Mouse (Mus musculus): ENCODE data around the gene Gm13283. TPM values are rescaled to one million over a fixed set of nuclear protein-coding genes. Genes with fewer than 3 reads are reported as not detected.
"Not testable (repeated sequence)": the region's sequence is repeated elsewhere in the genome, so short reads cannot be mapped to it uniquely, and the experiment has no call there.

Gm13283 gene
- polyA plus RNA-seq, 1 experiment from 2014 or later, result not detected

GRCm38 (mm10) chr4:88805231-88805630 lies 45.3 kb downstream of the Gm13283 start, which contains the start of gene Gm13288:
TSS of gene Gm13288 (plus strand) at chr4:88805531.
- peak within 1 kb of the TSS; percentile 30 for H3K4me3 ChIP-seq
- H3K9me3 ChIP-seq; H3K9ac ChIP-seq (replicated peaks); H3K27me3 ChIP-seq; H3K27ac ChIP-seq (replicated peaks); H3K36me3 ChIP-seq; ATAC-seq (replicated peaks); H3K4me1 ChIP-seq: not testable (repeated sequence)
- peak within 1 kb of the TSS; percentile 42 for H3K4me2 ChIP-seq (replicated peaks)
- no CpG with 5 or more reads among the region's 8 CpGs for WGBS

DNA sequence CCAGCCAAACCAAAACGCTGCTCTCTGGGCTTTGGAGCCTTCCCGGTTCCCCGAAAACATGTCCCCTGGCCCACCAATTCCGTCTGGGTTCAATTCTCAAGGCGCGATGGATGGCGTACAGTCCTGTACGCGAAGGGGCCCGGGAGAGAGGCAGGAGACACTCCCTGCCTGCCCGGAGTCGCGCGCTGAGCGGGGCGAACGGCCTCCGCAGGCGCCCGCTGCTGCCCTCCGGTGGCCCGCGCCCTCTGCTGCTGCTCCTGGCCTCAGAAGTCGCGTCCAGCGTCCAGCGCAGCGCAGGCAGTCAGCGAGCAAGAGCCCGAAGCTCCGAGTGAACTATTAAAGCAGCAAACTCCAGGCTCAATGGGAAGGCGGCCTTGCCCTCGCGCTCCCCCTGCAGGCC lies 45.8 kb downstream of the Gm13283 start:
- not testable (repeated sequence) for H3K27ac ChIP-seq (replicated peaks); ATAC-seq (replicated peaks); H3K36me3 ChIP-seq; H3K9ac ChIP-seq (replicated peaks); H3K27me3 ChIP-seq; H3K9me3 ChIP-seq; H3K4me1 ChIP-seq
- Histone ChIP-seq H3K4me3 (peak overlapping the region; percentile 30), H3K4me2 (replicated peaks) (peak overlapping the region; percentile 42)
- 0% methylated on average over 1 of the region's 34 CpGs for WGBS

Other genes with a start within 250 kb of the Gm13283 start
- not detected in 2 replicates for gene Ifnb1, start 237.3 kb upstream of the Gm13283 start, polyA plus RNA-seq (2015; fragmentation: Nextera tagmentation; extraction: Ambion mirVana)
- not detected in 2 replicates for gene Ifna15, start 201.9 kb upstream of the Gm13283 start, polyA plus RNA-seq (2015; fragmentation: Nextera tagmentation; extraction: Ambion mirVana)
- gene Ifna14, start 188.3 kb upstream of the Gm13283 start, polyA plus RNA-seq (2015; fragmentation: Nextera tagmentation; extraction: Ambion mirVana), result not detected in 2 replicates
- gene Ifna9, start 167.7 kb upstream of the Gm13283 start, polyA plus RNA-seq (2015; fragmentation: Nextera tagmentation; extraction: Ambion mirVana), result not detected in 2 replicates
- gene Ifna12, start 156.7 kb upstream of the Gm13283 start, polyA plus RNA-seq (2015; fragmentation: Nextera tagmentation; extraction: Ambion mirVana), result not detected in 2 replicates
- gene C87499, start 125.7 kb upstream of the Gm13283 start, polyA plus RNA-seq (2015; fragmentation: Nextera tagmentation; extraction: Ambion mirVana), result not detected in 2 replicates
- gene Ifna13, start 115.7 kb upstream of the Gm13283 start, polyA plus RNA-seq (2015; fragmentation: Nextera tagmentation; extraction: Ambion mirVana), result not detected in 2 replicates
- not detected in 2 replicates for gene Ifna16, start 83.2 kb upstream of the Gm13283 start, polyA plus RNA-seq (2015; fragmentation: Nextera tagmentation; extraction: Ambion mirVana)
- gene Ifna2, start 76.2 kb upstream of the Gm13283 start, polyA plus RNA-seq (2015; fragmentation: Nextera tagmentation; extraction: Ambion mirVana), result not detected in 2 replicates
- not detected in 2 replicates for gene Ifnab, start 68.8 kb upstream of the Gm13283 start, polyA plus RNA-seq (2015; fragmentation: Nextera tagmentation; extraction: Ambion mirVana)
- gene Gm26566, start 38.3 kb upstream of the Gm13283 start, polyA plus RNA-seq (2015; fragmentation: Nextera tagmentation; extraction: Ambion mirVana), result 1.6 and 2.3 TPM in 2 replicates
- gene Klhl9, start 37.7 kb upstream of the Gm13283 start, polyA plus RNA-seq (2015; fragmentation: Nextera tagmentation; extraction: Ambion mirVana), result 117 and 128 TPM in 2 replicates
- not detected in 2 replicates for gene Gm13271, start 5.3 kb upstream of the Gm13283 start, polyA plus RNA-seq (2015; fragmentation: Nextera tagmentation; extraction: Ambion mirVana)
- gene Gm13290, start 13.7 kb downstream of the Gm13283 start, polyA plus RNA-seq (2015; fragmentation: Nextera tagmentation; extraction: Ambion mirVana), result not detected in 2 replicates
- not detected in 2 replicates for gene Gm13289, start 16.8 kb downstream of the Gm13283 start, polyA plus RNA-seq (2015; fragmentation: Nextera tagmentation; extraction: Ambion mirVana)
- gene Gm13272, start 19.7 kb downstream of the Gm13283 start, polyA plus RNA-seq (2015; fragmentation: Nextera tagmentation; extraction: Ambion mirVana), result not detected in 2 replicates
- gene Ifnz, start 22.0 kb downstream of the Gm13283 start, polyA plus RNA-seq (2015; fragmentation: Nextera tagmentation; extraction: Ambion mirVana), result 0.20 TPM in 1 of 2 replicates, not detected in the other
- gene Gm13276, start 25.6 kb downstream of the Gm13283 start, polyA plus RNA-seq (2015; fragmentation: Nextera tagmentation; extraction: Ambion mirVana), result not detected in 2 replicates
- gene Gm13277, start 28.5 kb downstream of the Gm13283 start, polyA plus RNA-seq (2015; fragmentation: Nextera tagmentation; extraction: Ambion mirVana), result not detected in 2 replicates
- not detected in 2 replicates for gene Gm13278, start 31.4 kb downstream of the Gm13283 start, polyA plus RNA-seq (2015; fragmentation: Nextera tagmentation; extraction: Ambion mirVana)
- not detected in 2 replicates for gene Gm13275, start 34.4 kb downstream of the Gm13283 start, polyA plus RNA-seq (2015; fragmentation: Nextera tagmentation; extraction: Ambion mirVana)
- not detected in 2 replicates for gene Gm13279, start 37.3 kb downstream of the Gm13283 start, polyA plus RNA-seq (2015; fragmentation: Nextera tagmentation; extraction: Ambion mirVana)
- not detected in 2 replicates for gene Gm13285, start 39.5 kb downstream of the Gm13283 start, polyA plus RNA-seq (2015; fragmentation: Nextera tagmentation; extraction: Ambion mirVana)
- not detected in 2 replicates for gene Gm13287, start 43.1 kb downstream of the Gm13283 start, polyA plus RNA-seq (2015; fragmentation: Nextera tagmentation; extraction: Ambion mirVana)
- gene Gm13288, start 45.4 kb downstream of the Gm13283 start, polyA plus RNA-seq (2015; fragmentation: Nextera tagmentation; extraction: Ambion mirVana), result not detected in 2 replicates
- not detected in 2 replicates for gene Ifna7, start 56.1 kb downstream of the Gm13283 start, polyA plus RNA-seq (2015; fragmentation: Nextera tagmentation; extraction: Ambion mirVana)
- not detected in 2 replicates for gene Ifna11, start 59.8 kb downstream of the Gm13283 start, polyA plus RNA-seq (2015; fragmentation: Nextera tagmentation; extraction: Ambion mirVana)
- gene Ifna6, start 67.3 kb downstream of the Gm13283 start, polyA plus RNA-seq (2015; fragmentation: Nextera tagmentation; extraction: Ambion mirVana), result not detected in 2 replicates
- not detected in 2 replicates for gene Ifna5, start 75.4 kb downstream of the Gm13283 start, polyA plus RNA-seq (2015; fragmentation: Nextera tagmentation; extraction: Ambion mirVana)
- gene Ifna4, start 81.7 kb downstream of the Gm13283 start, polyA plus RNA-seq (2015; fragmentation: Nextera tagmentation; extraction: Ambion mirVana), result not detected in 2 replicates
- gene Ifna1, start 90.0 kb downstream of the Gm13283 start, polyA plus RNA-seq (2015; fragmentation: Nextera tagmentation; extraction: Ambion mirVana), result not detected in 2 replicates
- not detected in 2 replicates for gene Ifne, start 120.1 kb downstream of the Gm13283 start, polyA plus RNA-seq (2015; fragmentation: Nextera tagmentation; extraction: Ambion mirVana)